Mouse (Mus musculus) lung, embryonic 15.5 days (tissue): ENCODE measurements around the gene Eri3. TPM values are rescaled to one million over a fixed set of nuclear protein-coding genes. Genes with fewer than 3 reads are reported as not detected.

ENCODE experiments used
- ATAC-seq: fragments of 200-750 bp; cut with Nextera tagmentation; 2 replicates; pipeline ENCODE4 v1.8.0; 2017; ENCODE audit warnings: moderate number of reproducible peaks, borderline replicate concordance; ENCODE audit not compliant: low FRiP score, low TSS enrichment; ENCODE audit errors: extremely low read depth
- H3K27ac ChIP-seq: fragments of 300-500 bp; sonication (generic); 2 replicates; pipeline ENCODE4 v1.5.1; 2015; ENCODE audit warnings: moderate library complexity, mild to moderate bottlenecking, inconsistent platforms
- H3K27me3 ChIP-seq: fragments of 300-500 bp; sonication (generic); 2 replicates; pipeline ENCODE4 v1.6.1; 2015; ENCODE audit warnings: inconsistent platforms
- H3K36me3 ChIP-seq: fragments of 300-500 bp; sonication (generic); 2 replicates; pipeline ENCODE4 v1.6.1; 2015; ENCODE audit warnings: inconsistent platforms
- H3K4me1 ChIP-seq: fragments of 300-500 bp; sonication (generic); 2 replicates; pipeline ENCODE4 v1.6.1; 2015; ENCODE audit warnings: inconsistent platforms
- H3K4me2 ChIP-seq: fragments of 300-500 bp; sonication (generic); 2 replicates; pipeline ENCODE4 v1.6.1; 2015; ENCODE audit warnings: inconsistent platforms, mild to moderate bottlenecking, moderate library complexity
- H3K4me3 ChIP-seq: fragments of 300-500 bp; sonication (generic); 2 replicates; pipeline ENCODE4 v1.5.1; 2015; ENCODE audit warnings: mild to moderate bottlenecking, inconsistent platforms
- H3K9ac ChIP-seq: fragments of 300-500 bp; sonication (generic); 2 replicates; pipeline ENCODE4 v1.6.1; 2015; ENCODE audit warnings: inconsistent platforms
- H3K9me3 ChIP-seq: fragments of 300-500 bp; sonication (generic); 2 replicates; pipeline ENCODE4 v1.6.1; 2016; ENCODE audit warnings: inconsistent platforms
- WGBS: fragments of 180-500 bp; shearing (Covaris S2); methylation state at CpG from one replicate; pipeline ENCODE4 v1.1.7; 2015; 5-methylcytosine and 5-hydroxymethylcytosine counted together
- polyA plus RNA-seq: library from polyadenylated mRNA; unstranded; fragments of >200 nt; fragmentation: Nextera tagmentation; extraction: Ambion mirVana; gene quantifications from 2 replicates; pipeline ENCODE4 v1.2.1, GENCODE M21; 2015

Eri3 gene
- polyA plus RNA-seq, 1 experiment from 2014 or later = 157 TPM

DNA sequence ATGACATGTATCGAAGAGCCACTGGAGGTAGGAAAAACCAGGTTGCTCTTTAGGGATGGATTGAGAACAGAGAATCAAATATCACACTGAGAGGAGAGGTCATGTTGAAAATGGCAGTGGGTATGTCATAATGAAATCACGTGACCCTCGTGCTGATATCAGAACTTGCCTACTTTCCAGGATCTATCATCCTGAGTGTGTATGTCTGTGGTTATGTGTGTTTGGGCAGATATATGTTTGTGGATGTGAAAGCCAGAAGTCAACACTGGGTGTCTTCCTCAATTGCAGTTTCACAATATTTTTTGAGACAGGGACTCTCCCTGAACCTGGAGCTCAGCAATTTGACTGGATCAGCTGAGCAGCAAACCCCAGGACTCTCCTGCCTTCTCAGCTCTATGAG lies 4.7 kb upstream of the Eri3 start:
- Histone ChIP-seq H3K36me3 (no peaks in the 10 kb centered on the region), H3K9ac (no peak overlapping the region), H3K27ac (no peak overlapping the region), H3K4me2 (no peak overlapping the region), H3K4me1 (no peaks in the 10 kb centered on the region), H3K4me3 (no peak overlapping the region), H3K27me3 (no peaks in the 10 kb centered on the region), H3K9me3 (no peaks in the 10 kb centered on the region)
- 80% methylated on average over 3 of the region's 3 CpGs for WGBS
- no peak for ATAC-seq

DNA sequence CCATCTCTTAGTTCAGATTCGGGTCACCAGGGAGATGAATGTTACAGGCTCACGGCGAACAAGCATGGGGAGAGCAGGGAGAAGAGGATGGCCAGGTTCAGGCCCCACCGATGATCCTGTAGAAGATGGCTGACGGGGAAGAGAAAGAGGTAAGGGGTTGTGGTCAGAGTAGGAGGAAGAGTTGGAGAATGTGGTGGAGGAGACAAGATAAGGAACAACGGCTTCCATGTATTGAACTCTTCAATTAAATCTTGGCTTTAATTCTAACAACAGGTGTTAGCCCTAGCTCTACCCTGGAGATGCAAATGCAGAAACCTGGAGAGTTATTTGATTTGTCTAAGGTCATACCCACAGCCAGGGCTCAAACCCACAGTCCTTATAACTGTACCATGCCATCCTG lies 3.5 kb upstream of the Eri3 start:
- H3K9me3 ChIP-seq = no peaks in the 10 kb centered on the region
- no peak for ATAC-seq
- H3K9ac ChIP-seq = no peak overlapping the region
- H3K27ac ChIP-seq = no peak overlapping the region
- H3K4me1 ChIP-seq = peaks cover 8% of the 10 kb centered on the region
- 77% methylated on average over 6 of the region's 6 CpGs for WGBS
- H3K4me3 ChIP-seq = no peak overlapping the region
- H3K4me2 ChIP-seq = no peak overlapping the region
- H3K27me3 ChIP-seq = no peaks in the 10 kb centered on the region
- no peaks in the 10 kb centered on the region for H3K36me3 ChIP-seq

DNA sequence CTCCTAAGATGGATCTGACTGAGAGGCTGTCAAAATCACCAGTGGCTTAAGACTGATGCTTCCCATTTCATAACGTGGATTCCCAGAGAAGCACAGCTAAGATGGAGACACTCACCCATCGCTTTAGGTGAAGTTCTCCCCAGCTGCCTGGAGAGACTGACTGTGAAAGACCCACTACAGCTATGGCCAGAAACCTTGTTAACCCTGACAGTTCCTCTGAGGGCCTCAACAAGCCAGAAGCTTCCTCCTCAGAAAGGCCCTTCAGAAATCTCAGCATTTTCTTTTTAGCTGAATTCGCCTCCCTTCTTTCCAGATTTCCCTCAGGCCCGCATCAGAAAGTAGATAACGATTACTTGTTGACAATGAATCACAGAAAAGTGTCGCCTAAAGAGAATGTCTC lies 589 bp upstream of the Eri3 start:
- Histone ChIP-seq H3K9ac (no peak overlapping the region), H3K4me3 (peak overlapping the region; percentile 85), H3K27ac (no peak overlapping the region), H3K4me1 (peaks cover 15% of the 10 kb centered on the region), H3K4me2 (peak overlapping the region; percentile 42), H3K27me3 (no peaks in the 10 kb centered on the region), H3K36me3 (no peaks in the 10 kb centered on the region), H3K9me3 (no peaks in the 10 kb centered on the region)
- 39% methylated on average over 6 of the region's 6 CpGs for WGBS
- no peak for ATAC-seq

DNA sequence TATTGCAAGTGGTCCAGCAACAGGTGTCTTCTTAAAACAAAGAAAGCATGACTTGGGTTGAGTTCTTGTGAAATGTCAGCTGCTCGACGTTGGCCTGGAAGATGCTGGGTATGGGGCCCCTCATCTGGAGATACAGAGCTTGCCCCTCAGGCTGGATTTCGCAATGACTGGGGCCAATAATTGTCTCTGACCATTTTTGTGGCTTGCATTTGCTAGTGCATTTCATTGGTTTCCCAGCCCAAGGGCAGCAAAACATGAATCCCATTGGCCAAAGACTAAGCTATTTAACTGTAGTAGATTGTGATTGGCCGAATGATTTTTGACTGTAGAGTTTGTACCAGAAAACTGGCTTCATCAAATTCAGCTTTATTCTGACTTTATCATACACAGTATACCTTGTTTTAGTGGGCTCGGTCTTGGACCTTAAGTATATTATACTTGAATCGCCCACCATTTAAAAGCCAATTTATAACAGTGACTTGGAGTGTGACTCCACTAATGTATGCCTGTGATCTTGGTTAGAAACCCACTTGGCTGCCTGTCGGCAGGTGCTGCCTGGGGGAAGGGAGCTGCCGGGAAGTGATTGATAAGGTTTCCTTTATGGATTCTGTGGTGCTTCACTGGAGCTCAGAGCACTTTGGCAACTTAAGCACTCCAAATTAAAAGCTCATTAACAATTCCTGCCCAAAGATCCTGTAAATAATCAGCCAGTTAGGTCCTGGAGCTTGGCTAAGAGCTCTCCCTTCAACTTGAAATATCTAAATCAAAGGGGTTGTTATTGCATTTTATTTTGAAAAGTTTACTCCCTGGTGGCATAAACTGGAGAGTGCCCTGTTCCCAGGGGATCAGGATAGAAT lies 1.2 kb downstream of the Eri3 start:
- H3K27me3 ChIP-seq = no peaks in the 10 kb centered on the region
- H3K4me3 ChIP-seq = peak overlapping the region; percentile 85
- WGBS = 28% methylated on average over 8 of the region's 8 CpGs
- no peaks in the 10 kb centered on the region for H3K36me3 ChIP-seq
- H3K4me1 ChIP-seq = peaks cover 22% of the 10 kb centered on the region
- H3K9ac ChIP-seq = peak overlapping the region; percentile 88; the same call in 1 of the 2 replicates
- no peak overlapping the region for H3K27ac ChIP-seq
- ATAC-seq = no peak
- H3K4me2 ChIP-seq = peak overlapping the region; percentile 81
- no peaks in the 10 kb centered on the region for H3K9me3 ChIP-seq

DNA sequence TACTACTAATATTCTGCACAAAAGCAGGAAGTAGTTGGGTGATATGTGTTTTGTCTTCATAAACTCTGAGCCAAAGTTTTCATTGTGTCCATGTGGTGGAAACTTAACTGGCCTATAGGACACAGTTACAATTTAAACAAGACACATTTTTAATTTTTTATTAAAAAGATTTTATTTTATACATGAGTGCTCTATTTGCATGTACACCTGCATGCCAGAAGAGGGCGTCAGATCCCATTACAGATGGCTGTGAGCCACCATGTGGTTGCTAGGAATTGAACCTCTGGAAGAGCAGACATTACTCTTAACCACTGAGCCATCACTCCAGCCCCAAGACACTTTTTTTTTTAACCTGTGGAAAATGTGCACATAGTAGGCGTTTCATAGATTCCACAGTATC lies 5.3 kb downstream of the Eri3 start:
- 59% methylated on average over 2 of the region's 2 CpGs for WGBS
- no peak overlapping the region for H3K9ac ChIP-seq
- H3K9me3 ChIP-seq = no peaks in the 10 kb centered on the region
- H3K4me3 ChIP-seq = no peak overlapping the region
- H3K4me1 ChIP-seq = peaks cover 25% of the 10 kb centered on the region
- H3K27ac ChIP-seq = no peak overlapping the region
- no peak overlapping the region for H3K4me2 ChIP-seq
- no peaks in the 10 kb centered on the region for H3K36me3 ChIP-seq
- no peak for ATAC-seq
- no peaks in the 10 kb centered on the region for H3K27me3 ChIP-seq

DNA sequence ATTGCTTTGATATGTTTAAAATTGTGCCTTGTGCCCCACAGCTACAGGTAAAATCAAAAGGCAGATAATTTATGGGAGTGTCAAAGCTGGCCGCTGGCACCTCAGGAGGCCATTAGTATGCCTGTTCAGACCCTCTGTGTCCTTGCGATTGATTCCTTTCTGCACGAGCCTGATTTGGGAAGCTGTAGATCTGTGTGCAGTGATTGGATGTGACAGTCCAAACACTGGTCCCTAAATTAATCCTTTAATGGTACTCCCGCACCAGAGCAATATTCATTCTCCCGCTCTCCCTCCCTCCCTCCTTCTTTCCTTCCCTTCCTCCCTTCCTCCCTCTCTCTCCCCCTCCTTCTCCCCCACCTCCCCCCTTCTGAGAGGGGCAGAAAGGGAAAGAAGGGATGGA lies 6.2 kb downstream of the Eri3 start:
- peaks cover 20% of the 10 kb centered on the region for H3K4me1 ChIP-seq
- H3K4me2 ChIP-seq = no peak overlapping the region
- H3K36me3 ChIP-seq = no peaks in the 10 kb centered on the region
- H3K27ac ChIP-seq = no peak overlapping the region
- 35% methylated on average over 5 of the region's 5 CpGs for WGBS
- no peak overlapping the region for H3K9ac ChIP-seq
- H3K4me3 ChIP-seq = no peak overlapping the region
- H3K27me3 ChIP-seq = no peaks in the 10 kb centered on the region
- H3K9me3 ChIP-seq = no peaks in the 10 kb centered on the region
- ATAC-seq = no peak

DNA sequence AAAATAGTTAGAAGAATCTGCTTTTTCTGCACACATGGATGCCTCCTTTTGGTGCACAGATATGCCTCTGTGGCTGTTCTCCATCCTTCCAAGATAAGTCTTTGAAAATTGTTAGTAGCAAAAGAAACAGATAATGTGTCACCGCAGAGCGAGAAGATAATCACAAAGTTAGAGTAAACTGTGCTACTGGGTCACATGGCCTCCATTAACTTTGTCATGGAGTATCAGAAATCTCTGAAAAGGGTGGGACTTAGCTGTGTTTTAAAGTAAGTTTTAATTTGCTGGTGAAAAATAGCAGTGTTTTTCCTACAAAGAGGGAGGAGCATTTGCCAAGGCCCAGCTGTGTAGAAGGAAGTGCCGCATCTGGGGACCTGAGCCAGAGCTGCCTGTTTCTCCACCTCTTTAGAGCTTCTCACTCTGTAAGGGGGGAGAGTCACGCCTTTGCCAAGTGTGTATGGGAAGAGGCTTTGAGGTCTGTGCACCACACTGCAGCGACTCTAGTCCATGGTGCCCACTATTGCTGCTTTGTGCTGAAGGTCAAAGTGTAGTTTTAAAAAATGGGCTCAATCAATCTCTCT lies 7.0 kb downstream of the Eri3 start:
- peaks cover 12% of the 10 kb centered on the region; the same call in 1 of the 2 replicates for H3K4me1 ChIP-seq
- WGBS = 51% methylated on average over 5 of the region's 5 CpGs
- no peak overlapping the region for H3K27ac ChIP-seq
- no peak for ATAC-seq
- no peak overlapping the region for H3K4me2 ChIP-seq
- H3K9ac ChIP-seq = no peak overlapping the region
- no peaks in the 10 kb centered on the region for H3K9me3 ChIP-seq
- H3K36me3 ChIP-seq = no peaks in the 10 kb centered on the region
- H3K27me3 ChIP-seq = no peaks in the 10 kb centered on the region
- no peak overlapping the region for H3K4me3 ChIP-seq

DNA sequence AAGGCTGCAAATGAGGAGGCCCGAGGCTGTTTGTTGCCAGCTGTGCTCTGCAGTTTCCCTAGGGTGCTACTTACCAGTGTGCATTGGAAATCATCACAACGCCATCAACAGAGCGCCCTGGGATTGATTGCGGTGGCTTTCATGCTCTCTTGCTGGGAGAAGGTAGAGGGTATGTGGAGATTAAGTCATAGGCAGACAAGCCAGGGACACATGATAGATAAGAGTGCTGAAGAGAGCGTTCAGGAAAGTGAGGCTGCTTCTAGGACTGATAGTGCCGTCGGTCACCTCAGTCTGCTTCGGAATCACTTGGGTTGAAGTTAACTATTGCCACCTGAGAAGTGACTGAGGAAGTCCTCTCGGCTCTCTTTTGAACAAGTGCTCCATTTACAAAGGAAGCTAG lies 13.8 kb downstream of the Eri3 start:
- ATAC-seq = no peak
- no peak overlapping the region for H3K4me2 ChIP-seq
- no peak overlapping the region for H3K4me3 ChIP-seq
- no peak overlapping the region for H3K27ac ChIP-seq
- H3K36me3 ChIP-seq = peaks cover 33% of the 10 kb centered on the region
- no peak overlapping the region for H3K9ac ChIP-seq
- no peaks in the 10 kb centered on the region for H3K27me3 ChIP-seq
- no peaks in the 10 kb centered on the region for H3K4me1 ChIP-seq
- H3K9me3 ChIP-seq = no peaks in the 10 kb centered on the region
- WGBS = 77% methylated on average over 9 of the region's 9 CpGs

DNA sequence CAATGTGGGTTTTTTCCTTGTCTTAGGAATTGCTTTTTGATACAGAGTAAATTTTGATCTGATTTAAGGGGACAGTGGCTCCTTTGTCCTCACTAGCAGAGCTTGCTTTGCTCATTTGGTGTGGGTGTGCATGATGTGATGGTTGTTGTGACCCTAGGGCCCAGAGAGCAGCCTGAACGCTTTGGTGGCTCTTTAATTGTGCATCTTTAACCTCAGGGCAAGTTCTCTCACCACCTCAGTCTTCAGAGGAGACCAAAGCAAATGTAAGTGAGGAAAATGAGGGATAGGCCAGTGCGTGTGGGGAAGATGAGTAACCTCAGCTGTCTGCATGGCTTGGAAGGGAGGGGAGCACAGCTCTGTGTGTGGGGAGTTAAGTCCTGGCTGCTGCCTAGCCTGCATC lies 18.7 kb downstream of the Eri3 start:
- H3K4me1 ChIP-seq = no peaks in the 10 kb centered on the region
- 72% methylated on average over 2 of the region's 2 CpGs for WGBS
- H3K36me3 ChIP-seq = peaks cover 33% of the 10 kb centered on the region
- no peaks in the 10 kb centered on the region for H3K9me3 ChIP-seq
- H3K9ac ChIP-seq = no peak overlapping the region
- no peaks in the 10 kb centered on the region for H3K27me3 ChIP-seq
- no peak overlapping the region for H3K27ac ChIP-seq
- H3K4me2 ChIP-seq = no peak overlapping the region
- H3K4me3 ChIP-seq = no peak overlapping the region
- ATAC-seq = no peak

DNA sequence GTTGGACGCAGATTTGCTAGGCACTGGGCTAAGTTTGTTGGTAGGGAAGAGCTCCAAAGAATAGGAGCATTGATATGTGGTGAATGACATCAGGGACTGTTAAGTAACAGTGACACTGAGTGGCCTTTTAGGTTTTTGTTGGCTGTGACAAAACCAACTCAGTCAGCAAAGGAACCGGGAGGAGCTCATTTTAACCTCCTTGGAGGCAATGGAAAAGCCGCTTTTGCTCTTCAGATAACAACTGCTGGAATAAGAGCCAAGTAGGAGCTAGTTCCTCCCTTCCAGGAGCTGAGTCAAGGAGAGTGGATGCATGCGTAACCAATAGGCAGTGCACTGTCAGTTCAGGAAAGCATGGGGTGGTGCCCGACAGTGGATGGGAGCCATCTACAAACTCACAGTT lies 20.8 kb downstream of the Eri3 start:
- no peak overlapping the region for H3K9ac ChIP-seq
- no peaks in the 10 kb centered on the region for H3K9me3 ChIP-seq
- ATAC-seq = no peak
- H3K27me3 ChIP-seq = no peaks in the 10 kb centered on the region
- 90% methylated on average over 5 of the region's 5 CpGs for WGBS
- peaks cover 22% of the 10 kb centered on the region for H3K36me3 ChIP-seq
- no peak overlapping the region for H3K4me2 ChIP-seq
- H3K4me3 ChIP-seq = no peak overlapping the region
- H3K4me1 ChIP-seq = no peaks in the 10 kb centered on the region
- H3K27ac ChIP-seq = no peak overlapping the region

DNA sequence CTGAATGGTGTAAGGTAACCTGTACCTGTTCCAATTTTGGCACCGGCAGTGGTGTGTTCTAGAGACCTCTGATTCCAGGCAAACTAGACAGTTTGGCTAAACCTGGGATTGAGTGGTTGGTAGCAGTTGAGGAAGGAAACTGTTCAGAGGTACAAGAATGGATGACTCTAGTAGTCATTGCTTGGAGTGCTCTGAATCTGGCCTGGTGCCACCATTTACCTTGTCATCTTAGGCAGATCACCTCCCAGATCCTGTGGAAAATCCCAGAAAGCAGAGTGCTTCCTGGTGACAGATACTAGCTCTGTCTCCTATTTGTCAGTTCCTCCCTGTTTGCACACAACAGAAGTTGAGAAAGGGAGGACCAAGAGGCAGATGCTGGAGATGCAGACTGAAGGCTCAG lies 27.4 kb downstream of the Eri3 start:
- 93% methylated on average over 1 of the region's 1 CpGs for WGBS
- no peaks in the 10 kb centered on the region for H3K9me3 ChIP-seq
- H3K9ac ChIP-seq = no peak overlapping the region
- H3K36me3 ChIP-seq = peaks cover 14% of the 10 kb centered on the region
- H3K4me3 ChIP-seq = no peak overlapping the region
- ATAC-seq = no peak
- no peak overlapping the region for H3K27ac ChIP-seq
- no peak overlapping the region for H3K4me2 ChIP-seq
- H3K4me1 ChIP-seq = no peaks in the 10 kb centered on the region
- no peaks in the 10 kb centered on the region for H3K27me3 ChIP-seq

DNA sequence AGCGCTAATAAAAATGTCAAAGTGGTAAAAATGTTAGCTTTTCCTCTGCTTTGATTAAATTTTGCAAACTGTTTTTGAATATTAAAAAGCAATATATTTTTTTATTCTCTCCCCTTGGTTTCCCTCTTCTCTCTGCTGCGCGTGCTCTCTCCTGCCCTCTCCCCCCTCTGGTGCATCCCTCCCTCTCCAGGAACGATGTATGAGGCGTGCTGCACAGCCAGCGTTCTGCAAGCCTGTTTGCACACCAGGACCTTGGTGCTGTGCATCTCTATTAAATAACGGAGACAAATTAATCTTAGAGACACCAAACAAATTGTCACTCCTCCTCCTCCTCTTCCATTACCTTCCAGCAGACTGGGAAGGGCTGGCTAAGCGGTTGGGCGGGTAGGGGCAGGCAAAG lies 31.5 kb downstream of the Eri3 start:
- Histone ChIP-seq H3K4me2 (no peak overlapping the region), H3K4me3 (no peak overlapping the region), H3K4me1 (no peaks in the 10 kb centered on the region), H3K36me3 (peaks cover 27% of the 10 kb centered on the region), H3K9ac (no peak overlapping the region), H3K9me3 (no peaks in the 10 kb centered on the region), H3K27me3 (no peaks in the 10 kb centered on the region), H3K27ac (no peak overlapping the region)
- 66% methylated on average over 9 of the region's 9 CpGs for WGBS
- no peak for ATAC-seq
